Mouse (Mus musculus): ENCODE data around the gene Rad51ap1.

Rad51ap1 gene

GRCm38 (mm10) chr6:126939487-126940171, at the start of gene Rad51ap1, which contains the start of gene D6Wsu163e:
Rad51ap1 (minus strand) TSS chr6:126939587.
D6Wsu163e (plus strand) TSS chr6:126939962.
- DNase-seq (ENCODE audit: low read depth, low spot score), result peak; percentile 98

- DNase-seq (ENCODE audit: low read depth, low spot score), result no peak
These were observed 42.3 kb upstream of the Rad51ap1 start for GRCm38 (mm10) chr6:126981539-126982234.

GRCm38 (mm10) chr6:126966241-126967026, 27.0 kb upstream of the Rad51ap1 start:
- DNase-seq (ENCODE audit: low read depth, low spot score), result no peak

- no peak for DNase-seq (ENCODE audit: low read depth, low spot score)
These were observed 24.0 kb upstream of the Rad51ap1 start for GRCm38 (mm10) chr6:126963426-126963825.

- no peak for DNase-seq (ENCODE audit: low read depth, low spot score)
These were observed 23.3 kb upstream of the Rad51ap1 start for GRCm38 (mm10) chr6:126962709-126963108.

GRCm38 (mm10) chr6:126961371-126962018, 22.1 kb upstream of the Rad51ap1 start:
- no peak for DNase-seq (ENCODE audit: low read depth, low spot score)

- peak; percentile 71 for DNase-seq (ENCODE audit: low read depth, low spot score)
These were observed 16.3 kb upstream of the Rad51ap1 start for GRCm38 (mm10) chr6:126955734-126956133.

GRCm38 (mm10) chr6:126948336-126948735, 8.9 kb upstream of the Rad51ap1 start:
- DNase-seq (ENCODE audit: low read depth, low spot score), result peak; percentile 32

GRCm38 (mm10) chr6:126940451-126940850, 1.1 kb upstream of the Rad51ap1 start:
- peak; percentile 76 for DNase-seq (ENCODE audit: low read depth, low spot score)

GRCm38 (mm10) chr6:126938853-126939486, 417 bp downstream of the Rad51ap1 start:
- DNase-seq (ENCODE audit: low read depth, low spot score), result no peak

- DNase-seq (ENCODE audit: low read depth, low spot score), result peak; percentile 40
These were observed 1.3 kb downstream of the Rad51ap1 start for GRCm38 (mm10) chr6:126938047-126938446.

- DNase-seq (ENCODE audit: low read depth, low spot score), result no peak
These were observed 6.5 kb downstream of the Rad51ap1 start for GRCm38 (mm10) chr6:126932896-126933295.

- DNase-seq (ENCODE audit: low read depth, low spot score), result no peak
These were observed 18.1 kb downstream of the Rad51ap1 start, which contains the start of gene Dyrk4 for GRCm38 (mm10) chr6:126921111-126921881. Dyrk4 (minus strand) TSS chr6:126921839.

- DNase-seq (ENCODE audit: low read depth, low spot score), result no peak
These were observed 24.5 kb downstream of the Rad51ap1 start for GRCm38 (mm10) chr6:126914928-126915327.

GRCm38 (mm10) chr6:126910727-126911126, 28.7 kb downstream of the Rad51ap1 start:
- peak; percentile 73 for DNase-seq (ENCODE audit: low read depth, low spot score)

GRCm38 (mm10) chr6:126907876-126908275, 31.5 kb downstream of the Rad51ap1 start:
- DNase-seq (ENCODE audit: low read depth, low spot score), result no peak

GRCm38 (mm10) chr6:126907378-126907777, 32.0 kb downstream of the Rad51ap1 start:
- no peak for DNase-seq (ENCODE audit: low read depth, low spot score)

GRCm38 (mm10) chr6:126877118-126877517, 62.3 kb downstream of the Rad51ap1 start:
- DNase-seq (ENCODE audit: low read depth, low spot score), result no peak

Data from A20 (cell line).